8 mouse cellular contexts compared by ENCODE assay signal in genomic region chr7:79742277-79742658, GRCm38 (mm10). TPM values are rescaled to one million over a fixed set of nuclear protein-coding genes. Genes with fewer than 3 reads are reported as not detected.
DNase-seq lines count a peak whose midpoint lies in the region; ATAC-seq and TF ChIP-seq lines count a peak whose summit lies in the region.

No protein-coding gene starts in this region.

- no peaks in the 10 kb centered on the region for H3K27me3 ChIP-seq in heart, embryonic 11.5 days (ENCODE audit: control insufficient read depth, insufficient read depth, low read length)
- H3K27me3 ChIP-seq in E14TG2a.4 (ENCODE audit: insufficient read depth, low read length): peaks cover 9% of the 10 kb centered on the region; the same call in 1 of the 2 replicates
- no peaks in the 10 kb centered on the region for H3K27me3 ChIP-seq in hindbrain, embryonic 11.5 days (ENCODE audit: control insufficient read depth, insufficient read depth, low read length)

- H3K4me2 ChIP-seq in heart, embryonic 11.5 days: peak overlapping the region; percentile 99
- H3K4me2 ChIP-seq in hindbrain, embryonic 11.5 days (replicated peaks; ENCODE audit: low read depth, low read length): peak overlapping the region; percentile 79

- 0 out of 2 replicates have a peak, but pooled peaks cover 2% of the 10 kb centered on the region for H3K4me1 ChIP-seq in heart, embryonic 11.5 days (ENCODE audit: control insufficient read depth, insufficient read depth, low read length)
- H3K4me1 ChIP-seq in E14TG2a.4 (replicated peaks; ENCODE audit: low read depth, low read length): peaks cover 11% of the 10 kb centered on the region
- H3K4me1 ChIP-seq in hindbrain, embryonic 11.5 days (replicated peaks; ENCODE audit: control insufficient read depth, insufficient read depth, low read length): no peaks in the 10 kb centered on the region

- no peak for ATAC-seq in heart, embryonic 11.5 days (replicated peaks; ENCODE audit: insufficient number of reproducible peaks, low FRiP score, low TSS enrichment)
- no peak for ATAC-seq in hindbrain, embryonic 11.5 days (ENCODE audit: low FRiP score)

- H3K4me3 ChIP-seq in heart, embryonic 11.5 days (ENCODE audit: low read depth, low read length): peak overlapping the region; percentile 82
- H3K4me3 ChIP-seq in E14TG2a.4 (replicated peaks; ENCODE audit: low read length): peak overlapping the region; percentile 91
- H3K4me3 ChIP-seq in hindbrain, embryonic 11.5 days (ENCODE audit: low read depth, low read length): peak overlapping the region; percentile 50

- peak overlapping the region; percentile 78 for H3K9ac ChIP-seq in heart, embryonic 11.5 days (ENCODE audit: low read depth, low read length)
- H3K9ac ChIP-seq in hindbrain, embryonic 11.5 days (ENCODE audit: low read depth, low read length): peak overlapping the region; percentile 46; the same call in 1 of the 2 replicates

- no peak for TF ChIP-seq CTCF in E14TG2a.4 (conservative IDR thresholded peaks at IDR 0.05; ENCODE audit: low read length)

- no peaks in the 10 kb centered on the region for H3K36me3 ChIP-seq in heart, embryonic 11.5 days (ENCODE audit: control insufficient read depth, insufficient read depth, low read length)
- H3K36me3 ChIP-seq in E14TG2a.4 (ENCODE audit: insufficient read depth, low read length): peaks cover 25% of the 10 kb centered on the region
- H3K36me3 ChIP-seq in hindbrain, embryonic 11.5 days (ENCODE audit: control insufficient read depth, insufficient read depth, low read length): 0 out of 2 replicates have a peak, but pooled peaks cover 3% of the 10 kb centered on the region

- no peak for DNase-seq in heart, postnatal 10 days
- DNase-seq in hindbrain, embryonic 11.5 days (ENCODE audit: low spot score): no peak
- peak; percentile 12 for DNase-seq in lung, postnatal 36 days
- no peak for DNase-seq in Muller cell, postnatal 12 days (ENCODE audit: inconsistent ontology term)
- DNase-seq in urinary bladder, postnatal 25 days (ENCODE audit: low spot score): no peak
- no peak for DNase-seq in cerebellum, adult 11 months

- no peaks in the 10 kb centered on the region for H3K9me3 ChIP-seq in heart, embryonic 11.5 days (replicated peaks; ENCODE audit: control insufficient read depth, low read length)
- no peaks in the 10 kb centered on the region for H3K9me3 ChIP-seq in E14TG2a.4 (ENCODE audit: low read length)
- no peaks in the 10 kb centered on the region for H3K9me3 ChIP-seq in hindbrain, embryonic 11.5 days (ENCODE audit: control insufficient read depth, low read length)

- H3K27ac ChIP-seq in heart, embryonic 11.5 days (ENCODE audit: low read depth, low read length): no peak overlapping the region
- H3K27ac ChIP-seq in hindbrain, embryonic 11.5 days (ENCODE audit: low read depth, low read length): no peak overlapping the region

- intact Hi-C loops in heart, postnatal 10 days (cut with DNase I): no loop called here

- 22% methylated on average over 11 of the region's 11 CpGs for WGBS in heart, embryonic 11.5 days (ENCODE audit: insufficient replicate concordance)
- 30% methylated on average over 11 of the region's 11 CpGs for WGBS in hindbrain, embryonic 11.5 days

RNA-seq across cellular contexts. Expression of gene Pex11a, which starts 0.7 kb away (rescaled TPM):
- 7.0 and 7.6 TPM in 2 replicates for polyA plus RNA-seq in heart, embryonic 11.5 days (2014; fragmentation: Nextera tagmentation; extraction: Ambion mirVana)
- total RNA-seq in heart, postnatal 10 days (2021): 10 to 100 TPM; 13.3 to 16.5 TPM
- polyA plus RNA-seq in hindbrain, embryonic 11.5 days (2014; fragmentation: Nextera tagmentation; extraction: Ambion mirVana): 7.6 and 8.4 TPM in 2 replicates

RNA-seq across cellular contexts. Expression of gene Wdr93, which starts 0.7 kb away (rescaled TPM):
- 6.2 and 6.6 TPM in 2 replicates for polyA plus RNA-seq in heart, embryonic 11.5 days (2014; fragmentation: Nextera tagmentation; extraction: Ambion mirVana)
- total RNA-seq in heart, postnatal 10 days (2021): under 1 TPM; 0.14 to 0.15 TPM
- polyA plus RNA-seq in hindbrain, embryonic 11.5 days (2014; fragmentation: Nextera tagmentation; extraction: Ambion mirVana): 0.19 and 0.60 TPM in 2 replicates

RNA-seq across cellular contexts. Expression of gene Plin1, which starts 9.6 kb away (rescaled TPM):
- polyA plus RNA-seq in heart, embryonic 11.5 days (2014; fragmentation: Nextera tagmentation; extraction: Ambion mirVana): not detected in 2 replicates
- 10 to 100 TPM; 24.0 to 76.0 TPM for total RNA-seq in heart, postnatal 10 days (2021)
- not detected in 2 replicates for polyA plus RNA-seq in hindbrain, embryonic 11.5 days (2014; fragmentation: Nextera tagmentation; extraction: Ambion mirVana)

RNA-seq across cellular contexts. Expression of gene Kif7, which starts 26.7 kb away (rescaled TPM):
- polyA plus RNA-seq in heart, embryonic 11.5 days (2014; fragmentation: Nextera tagmentation; extraction: Ambion mirVana): 1.9 and 2.3 TPM in 2 replicates
- 1 to 10 TPM; 3.2 to 3.9 TPM for total RNA-seq in heart, postnatal 10 days (2021)
- 2.7 and 3.0 TPM in 2 replicates for polyA plus RNA-seq in hindbrain, embryonic 11.5 days (2014; fragmentation: Nextera tagmentation; extraction: Ambion mirVana)

RNA-seq across cellular contexts. Expression of gene Mesp1, which starts 51.3 kb away (rescaled TPM):
- polyA plus RNA-seq in heart, embryonic 11.5 days (2014; fragmentation: Nextera tagmentation; extraction: Ambion mirVana): 0.17 TPM in 1 of 2 replicates, not detected in the other
- total RNA-seq in heart, postnatal 10 days (2021): not detected
- not detected in 2 replicates for polyA plus RNA-seq in hindbrain, embryonic 11.5 days (2014; fragmentation: Nextera tagmentation; extraction: Ambion mirVana)
